Mouse (Mus musculus): Measurements from ENCODE around the gene Ppp1r12a. TPM values are rescaled to one million over a fixed set of nuclear protein-coding genes. Genes with fewer than 3 reads are reported as not detected.

Ppp1r12a gene
- polyA plus RNA-seq, 1 experiment from 2014 or later: 74.0 TPM

GRCm38 (mm10) chr10:108143991-108144525, 17.9 kb upstream of the Ppp1r12a start:
- TF ChIP-seq CTCF (IDR thresholded peaks at IDR 0.05; ENCODE audit: low read depth): no peak
- Histone ChIP-seq H3K4me2 (ENCODE audit: low read length) (no peak overlapping the region), H3K4me1 (replicated peaks; ENCODE audit: insufficient read depth, low read length) (no peaks in the 10 kb centered on the region), H3K27ac (no peak overlapping the region), H3K36me3 (ENCODE audit: insufficient read depth, low read length) (no peaks in the 10 kb centered on the region), H3K27me3 (ENCODE audit: insufficient read depth, low read length) (no peaks in the 10 kb centered on the region), H3K4me3 (replicated peaks; ENCODE audit: low read depth, low read length) (no peak overlapping the region), H3K9ac (ENCODE audit: low read depth, low read length) (no peak overlapping the region), H3K9me3 (replicated peaks; ENCODE audit: low read length) (no peaks in the 10 kb centered on the region)
- 81% methylated on average over 4 of the region's 4 CpGs for WGBS
- DNase-seq (ENCODE audit: low spot score) (no peak), ATAC-seq (replicated peaks; ENCODE audit: low FRiP score, low read depth) (no peak)

DNA sequence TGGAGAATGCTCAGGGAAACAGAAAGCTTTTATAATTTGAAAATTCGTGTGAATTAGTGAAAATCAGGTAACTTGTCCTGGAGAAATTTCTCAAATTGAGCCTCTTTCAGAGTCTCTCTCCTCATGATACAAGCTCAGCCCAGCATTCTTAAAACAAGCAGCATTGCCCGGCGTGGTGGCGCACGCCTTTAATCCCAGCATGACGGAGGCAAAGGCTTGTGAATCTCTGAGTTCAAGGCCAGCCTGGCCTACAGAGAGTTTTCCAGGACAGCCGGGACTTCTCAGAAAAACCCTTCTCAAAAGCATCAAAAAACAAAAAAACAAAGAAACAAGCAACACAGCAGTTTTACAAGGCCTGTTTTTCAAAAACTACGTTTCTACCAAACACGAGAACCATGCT, 16.3 kb upstream of the Ppp1r12a start:
- H3K9ac ChIP-seq (ENCODE audit: low read depth, low read length): no peak overlapping the region
- ATAC-seq (replicated peaks; ENCODE audit: low FRiP score, low read depth) (no peak), DNase-seq (ENCODE audit: low spot score) (no peak)
- 86% methylated on average over 9 of the region's 9 CpGs for WGBS
- H3K4me2 ChIP-seq (ENCODE audit: low read length): no peak overlapping the region
- no peaks in the 10 kb centered on the region for H3K4me1 ChIP-seq (replicated peaks; ENCODE audit: insufficient read depth, low read length)
- no peak for TF ChIP-seq CTCF (IDR thresholded peaks at IDR 0.05; ENCODE audit: low read depth)
- no peaks in the 10 kb centered on the region for H3K27me3 ChIP-seq (ENCODE audit: insufficient read depth, low read length)
- H3K27ac ChIP-seq: no peak overlapping the region
- no peak overlapping the region for H3K4me3 ChIP-seq (replicated peaks; ENCODE audit: low read depth, low read length)
- no peaks in the 10 kb centered on the region for H3K36me3 ChIP-seq (ENCODE audit: insufficient read depth, low read length)
- H3K9me3 ChIP-seq (replicated peaks; ENCODE audit: low read length): no peaks in the 10 kb centered on the region

DNA sequence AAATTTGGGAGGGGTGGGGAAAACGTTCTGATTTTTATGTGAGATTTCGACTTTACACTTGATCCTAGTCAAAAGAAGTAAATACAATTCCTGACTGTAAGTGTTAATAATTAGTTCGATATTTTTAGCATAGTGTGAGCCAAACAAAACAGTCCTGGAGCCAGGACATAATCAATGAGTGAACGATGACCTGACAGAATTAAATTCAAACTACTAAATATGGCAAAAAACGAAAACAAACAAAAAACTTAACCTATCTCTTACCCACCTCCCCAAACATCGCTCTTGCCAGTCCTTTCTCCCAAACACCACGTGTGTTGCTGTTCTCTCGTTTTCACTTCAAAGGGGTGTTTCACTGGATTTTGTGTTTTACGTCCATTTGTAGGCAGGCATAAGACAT, 15.0 kb upstream of the Ppp1r12a start:
- Histone ChIP-seq H3K9ac (ENCODE audit: low read depth, low read length) (no peak overlapping the region), H3K4me1 (replicated peaks; ENCODE audit: insufficient read depth, low read length) (no peaks in the 10 kb centered on the region), H3K36me3 (ENCODE audit: insufficient read depth, low read length) (no peaks in the 10 kb centered on the region), H3K4me3 (replicated peaks; ENCODE audit: low read depth, low read length) (no peak overlapping the region), H3K27ac (no peak overlapping the region), H3K9me3 (replicated peaks; ENCODE audit: low read length) (no peaks in the 10 kb centered on the region), H3K4me2 (ENCODE audit: low read length) (no peak overlapping the region), H3K27me3 (ENCODE audit: insufficient read depth, low read length) (no peaks in the 10 kb centered on the region)
- no peak for ATAC-seq (replicated peaks; ENCODE audit: low FRiP score, low read depth)
- DNase-seq (ENCODE audit: low spot score): no peak
- WGBS: 64% methylated on average over 9 of the region's 9 CpGs
- TF ChIP-seq CTCF (IDR thresholded peaks at IDR 0.05; ENCODE audit: low read depth): no peak

- ATAC-seq (replicated peaks; ENCODE audit: low FRiP score, low read depth): no peak
- no peak for TF ChIP-seq CTCF (IDR thresholded peaks at IDR 0.05; ENCODE audit: low read depth)
- 85% methylated on average over 3 of the region's 3 CpGs for WGBS
Observed at GRCm38 (mm10) chr10:108153301-108153700, 8.7 kb upstream of the Ppp1r12a start.

GRCm38 (mm10) chr10:108155042-108155686, 6.8 kb upstream of the Ppp1r12a start:
- TF ChIP-seq CTCF (IDR thresholded peaks at IDR 0.05; ENCODE audit: low read depth): no peak
- no peak for ATAC-seq (replicated peaks; ENCODE audit: low FRiP score, low read depth)
- 61% methylated on average over 21 of the region's 21 CpGs for WGBS
- no peaks in the 10 kb centered on the region for H3K4me1 ChIP-seq (replicated peaks; ENCODE audit: insufficient read depth, low read length)
- H3K9me3 ChIP-seq (replicated peaks; ENCODE audit: low read length): no peaks in the 10 kb centered on the region
- H3K36me3 ChIP-seq (ENCODE audit: insufficient read depth, low read length): no peaks in the 10 kb centered on the region
- no peak overlapping the region for H3K4me3 ChIP-seq (replicated peaks; ENCODE audit: low read depth, low read length)
- no peak for DNase-seq (ENCODE audit: low spot score)
- H3K27ac ChIP-seq: no peak overlapping the region
- no peaks in the 10 kb centered on the region for H3K27me3 ChIP-seq (ENCODE audit: insufficient read depth, low read length)
- no peak overlapping the region for H3K4me2 ChIP-seq (ENCODE audit: low read length)
- H3K9ac ChIP-seq (ENCODE audit: low read depth, low read length): no peak overlapping the region

More at GRCm38 (mm10) chr10:108153301-108153700, 8.7 kb upstream of the Ppp1r12a start:
- Histone ChIP-seq H3K27me3 (ENCODE audit: insufficient read depth, low read length) (no peaks in the 10 kb centered on the region), H3K9ac (ENCODE audit: low read depth, low read length) (no peak overlapping the region), H3K4me2 (ENCODE audit: low read length) (no peak overlapping the region), H3K36me3 (ENCODE audit: insufficient read depth, low read length) (no peaks in the 10 kb centered on the region), H3K27ac (no peak overlapping the region), H3K9me3 (replicated peaks; ENCODE audit: low read length) (no peaks in the 10 kb centered on the region), H3K4me1 (replicated peaks; ENCODE audit: insufficient read depth, low read length) (no peaks in the 10 kb centered on the region), H3K4me3 (replicated peaks; ENCODE audit: low read depth, low read length) (no peak overlapping the region)
- DNase-seq (ENCODE audit: low spot score): no peak

DNA sequence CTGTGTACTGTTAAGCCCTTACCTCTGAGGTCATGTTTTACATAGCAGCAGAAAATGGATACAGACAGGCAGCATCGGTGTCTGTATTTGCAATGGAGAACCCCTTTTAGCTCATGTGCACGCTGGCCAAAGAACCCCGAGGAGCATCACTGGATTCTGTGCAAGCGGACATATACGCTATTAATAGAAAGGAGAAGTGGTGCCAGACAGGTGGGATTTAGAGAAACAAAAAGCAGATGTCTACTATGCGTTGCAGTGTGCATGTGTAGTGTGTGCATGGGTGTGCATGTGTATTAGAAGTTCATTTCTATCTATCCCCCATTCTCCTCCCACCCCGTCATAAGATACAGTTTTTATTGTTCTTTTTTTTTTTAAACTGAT, 6.3 kb upstream of the Ppp1r12a start:
- no peaks in the 10 kb centered on the region for H3K9me3 ChIP-seq (replicated peaks; ENCODE audit: low read length)
- H3K36me3 ChIP-seq (ENCODE audit: insufficient read depth, low read length): no peaks in the 10 kb centered on the region
- no peak overlapping the region for H3K4me3 ChIP-seq (replicated peaks; ENCODE audit: low read depth, low read length)
- H3K9ac ChIP-seq (ENCODE audit: low read depth, low read length): no peak overlapping the region
- no peak overlapping the region for H3K4me2 ChIP-seq (ENCODE audit: low read length)
- no peaks in the 10 kb centered on the region for H3K27me3 ChIP-seq (ENCODE audit: insufficient read depth, low read length)
- ATAC-seq (replicated peaks; ENCODE audit: low FRiP score, low read depth) (no peak), DNase-seq (ENCODE audit: low spot score) (no peak)
- no peaks in the 10 kb centered on the region for H3K4me1 ChIP-seq (replicated peaks; ENCODE audit: insufficient read depth, low read length)
- no peak for TF ChIP-seq CTCF (IDR thresholded peaks at IDR 0.05; ENCODE audit: low read depth)
- no peak overlapping the region for H3K27ac ChIP-seq
- 81% methylated on average over 7 of the region's 7 CpGs for WGBS

DNA sequence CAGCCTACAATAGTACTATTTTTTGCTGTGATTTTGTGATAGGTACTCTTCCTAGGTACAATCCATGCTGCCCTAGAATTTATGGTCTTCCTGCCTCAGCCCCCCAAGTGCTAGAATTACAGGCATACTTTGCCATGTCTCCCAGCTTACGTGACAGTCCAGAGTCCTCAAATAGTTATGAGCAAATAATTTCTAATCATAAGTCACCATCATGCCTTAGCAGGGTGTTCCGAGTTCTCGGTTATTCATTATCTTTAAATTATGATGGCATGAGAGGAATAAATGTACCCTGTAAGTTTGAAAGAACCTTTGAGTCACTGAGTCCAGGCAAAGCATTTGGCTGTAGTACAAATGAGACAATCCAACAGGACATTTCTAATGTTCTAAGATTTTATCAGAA, 5.9 kb upstream of the Ppp1r12a start:
- DNase-seq (ENCODE audit: low spot score) (no peak), ATAC-seq (replicated peaks; ENCODE audit: low FRiP score, low read depth) (no peak)
- H3K4me1 ChIP-seq (replicated peaks; ENCODE audit: insufficient read depth, low read length): no peaks in the 10 kb centered on the region
- no peaks in the 10 kb centered on the region for H3K9me3 ChIP-seq (replicated peaks; ENCODE audit: low read length)
- H3K4me3 ChIP-seq (replicated peaks; ENCODE audit: low read depth, low read length): no peak overlapping the region
- no peak overlapping the region for H3K9ac ChIP-seq (ENCODE audit: low read depth, low read length)
- no peak for TF ChIP-seq CTCF (IDR thresholded peaks at IDR 0.05; ENCODE audit: low read depth)
- H3K27ac ChIP-seq: no peak overlapping the region
- H3K27me3 ChIP-seq (ENCODE audit: insufficient read depth, low read length): no peaks in the 10 kb centered on the region
- 85% methylated on average over 3 of the region's 3 CpGs for WGBS
- H3K4me2 ChIP-seq (ENCODE audit: low read length): no peak overlapping the region
- H3K36me3 ChIP-seq (ENCODE audit: insufficient read depth, low read length): no peaks in the 10 kb centered on the region
